Mouse (Mus musculus) cerebellum, adult 8-10 months (tissue): Measurements from ENCODE around the gene Palmd.

Source experiments
- DNase-seq: peaks from one replicate; pipeline ENCODE4 v3.0.0; 2022

Gene Palmd

GRCm38 (mm10) chr3:116891436-116892205 lies 77.2 kb downstream of the Palmd start:
- DNase-seq: no peak

DNA sequence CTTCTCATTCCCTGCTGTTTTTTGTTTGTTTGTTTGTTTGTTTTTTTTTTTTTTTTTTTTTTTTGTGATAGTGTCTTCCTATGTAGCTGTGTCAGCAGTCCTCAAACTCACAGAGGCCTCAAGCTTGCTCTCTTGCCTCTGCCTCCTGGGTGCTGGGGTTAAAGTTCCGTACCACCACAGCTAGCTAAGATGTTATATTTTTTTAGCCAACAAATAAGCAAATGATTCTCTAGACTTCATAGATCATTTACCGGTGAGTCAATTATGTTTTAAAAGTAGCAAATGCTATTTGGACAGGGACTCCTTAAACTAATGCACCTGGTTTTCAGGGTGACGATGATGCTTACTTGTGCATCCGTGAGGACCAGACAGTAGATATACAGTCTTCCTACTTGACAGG lies 78.2 kb downstream of the Palmd start:
- DNase-seq: no peak

GRCm38 (mm10) chr3:116889358-116889757 lies 79.4 kb downstream of the Palmd start:
- no peak for DNase-seq

DNA sequence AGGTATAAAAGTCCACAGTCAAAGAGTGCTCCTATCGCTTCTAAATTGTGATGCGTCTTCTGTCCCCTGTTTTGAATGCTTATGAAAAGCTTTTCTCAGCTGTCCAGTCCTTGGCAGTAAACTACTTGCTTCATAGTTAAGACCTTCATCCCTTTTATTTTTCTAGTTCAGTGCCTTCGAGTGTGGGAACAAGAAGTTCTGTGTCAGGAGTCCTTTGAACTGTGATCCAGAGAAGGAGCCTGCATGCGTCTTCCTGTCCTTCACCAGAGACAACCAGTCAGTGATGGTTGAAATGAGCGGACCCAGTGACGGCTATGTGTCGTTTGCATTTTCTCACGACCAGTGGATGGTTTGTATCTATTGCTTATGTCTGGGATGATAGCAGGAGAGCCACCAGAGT lies 83.8 kb downstream of the Palmd start:
- DNase-seq: no peak

DNA sequence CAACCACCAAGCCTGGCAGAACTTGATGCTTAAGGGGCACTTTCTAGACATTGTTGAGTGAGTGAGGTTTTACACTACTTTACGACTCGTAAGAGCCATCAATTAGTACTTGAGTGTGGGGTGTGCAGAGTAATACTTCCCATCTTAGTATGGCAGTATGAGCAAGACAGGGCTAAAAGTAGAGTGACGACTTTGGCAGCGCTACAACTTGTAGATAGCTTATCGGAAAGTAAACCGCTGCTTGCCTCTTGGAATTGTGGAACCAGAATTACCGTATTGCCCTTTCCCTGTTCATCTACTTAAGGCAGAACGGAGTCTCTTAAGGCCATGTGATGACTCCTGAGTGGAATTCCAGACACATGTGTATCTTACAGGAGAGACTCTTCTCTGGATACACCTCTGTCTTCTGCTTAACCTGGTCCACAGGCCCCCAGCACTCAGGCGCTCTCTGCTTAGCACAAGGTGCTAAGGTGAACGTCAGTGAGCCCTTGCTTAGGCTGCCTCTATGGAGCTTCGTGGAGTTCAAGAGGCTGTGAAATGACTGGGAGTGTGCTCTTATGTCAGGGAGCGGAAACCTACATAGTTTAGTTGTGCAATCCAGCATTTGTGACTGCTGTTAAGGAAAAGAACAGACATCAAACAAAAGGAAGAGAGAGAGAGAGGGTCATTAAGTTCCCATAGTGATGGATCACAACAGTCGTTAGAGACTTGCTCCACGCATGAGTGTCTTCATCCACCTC lies 86.4 kb downstream of the Palmd start:
- no peak for DNase-seq

DNA sequence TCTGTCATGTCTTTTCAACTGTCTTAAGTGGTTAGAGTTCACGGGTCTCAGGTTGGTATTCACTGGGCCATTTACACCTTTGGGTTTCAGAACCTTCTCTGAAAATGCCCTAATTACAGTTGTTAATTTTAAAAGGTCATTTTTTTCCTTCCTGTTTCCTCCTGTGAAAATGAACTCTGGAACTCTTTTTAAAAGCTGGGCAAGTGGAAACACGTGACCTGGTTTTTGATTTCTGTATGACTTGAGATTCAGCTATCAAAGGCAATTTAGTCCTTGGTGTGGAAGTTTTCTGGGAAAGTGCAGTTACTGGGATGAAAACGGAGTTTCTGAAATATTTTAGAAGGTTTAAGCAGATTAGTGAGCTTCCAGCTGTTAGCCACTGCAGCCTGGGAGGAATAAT lies 98.4 kb downstream of the Palmd start:
- DNase-seq: no peak
